23 mouse cellular contexts compared by ENCODE assay signal in genomic region chr5:21605936-21606335, GRCm38 (mm10). TPM values are rescaled to one million over a fixed set of nuclear protein-coding genes. Genes with fewer than 3 reads are reported as not detected.
DNase-seq lines count a peak whose midpoint lies in the region; ATAC-seq and TF ChIP-seq lines count a peak whose summit lies in the region.
"Had no signal": no experiment of that assay in that cellular context is flagged by ENCODE, and none has a peak within 500 bp of the region (broad histone marks: within the 10 kb centered on the region; RNA-seq: fewer than 3 reads in every experiment).

No protein-coding gene starts in this region.

- TF ChIP-seq POLR2A in kidney, adult 2 months (IDR thresholded peaks at IDR 0.05; ENCODE audit: low read depth, low read length) = no peak

- no peak overlapping the region for H3K27ac ChIP-seq in kidney, adult 2 months (ENCODE audit: insufficient read depth, low read depth, low read length)
- H3K27ac ChIP-seq in kidney, embryonic 15.5 days = no peak overlapping the region
- no peak overlapping the region for H3K27ac ChIP-seq in hindbrain, embryonic 13.5 days
- H3K27ac ChIP-seq in neural tube, embryonic 15.5 days (replicated peaks) = no peak overlapping the region
- H3K27ac ChIP-seq: embryonic facial prominence, embryonic 13.5 days; forebrain, embryonic 12.5 days; hindbrain, embryonic 10.5 days; hindbrain, embryonic 15.5 days had no signal

- no peak overlapping the region for H3K4me3 ChIP-seq in kidney, adult 2 months (ENCODE audit: insufficient read depth, low read depth, low read length)
- H3K4me3 ChIP-seq in kidney, embryonic 15.5 days (replicated peaks) = no peak overlapping the region
- H3K4me3 ChIP-seq in hindbrain, embryonic 13.5 days = no peak overlapping the region
- no peak overlapping the region for H3K4me3 ChIP-seq in neural tube, embryonic 15.5 days (replicated peaks)
- H3K4me3 ChIP-seq: embryonic facial prominence, embryonic 13.5 days; forebrain, embryonic 12.5 days; heart, embryonic 12.5 days; hindbrain, embryonic 10.5 days; hindbrain, embryonic 15.5 days had no signal

- no peak for ATAC-seq in kidney, embryonic 15.5 days (replicated peaks; ENCODE audit: low FRiP score)
- no peak for ATAC-seq in hindbrain, embryonic 13.5 days (ENCODE audit: low FRiP score)
- ATAC-seq in neural tube, embryonic 15.5 days (ENCODE audit: low FRiP score) = no peak
- ATAC-seq: CD4-positive, CD25-positive, alpha-beta regulatory T cell, adult 4 months; forebrain, embryonic 16.5 days; intestine, embryonic 16.5 days had no signal

- H3K4me1 ChIP-seq in kidney, adult 2 months (ENCODE audit: control insufficient read depth, insufficient read depth, low read length) = no peaks in the 10 kb centered on the region
- H3K4me1 ChIP-seq in kidney, embryonic 15.5 days = 0 out of 2 replicates have a peak, but pooled peaks cover 6% of the 10 kb centered on the region
- no peaks in the 10 kb centered on the region for H3K4me1 ChIP-seq in hindbrain, embryonic 13.5 days (replicated peaks)
- no peaks in the 10 kb centered on the region for H3K4me1 ChIP-seq in neural tube, embryonic 15.5 days
- H3K4me1 ChIP-seq: forebrain, embryonic 12.5 days; heart, embryonic 12.5 days; hindbrain, embryonic 10.5 days; hindbrain, embryonic 15.5 days had no signal

- H3K4me2 ChIP-seq in kidney, embryonic 15.5 days = no peak overlapping the region
- H3K4me2 ChIP-seq in hindbrain, embryonic 13.5 days = no peak overlapping the region
- no peak overlapping the region for H3K4me2 ChIP-seq in neural tube, embryonic 15.5 days
- H3K4me2 ChIP-seq: embryonic facial prominence, embryonic 13.5 days; forebrain, embryonic 12.5 days; heart, embryonic 12.5 days; hindbrain, embryonic 15.5 days had no signal

- WGBS in kidney, adult 2 months = 50% methylated on average over 6 of the region's 6 CpGs
- WGBS in kidney, embryonic 15.5 days = 66% methylated on average over 6 of the region's 6 CpGs
- WGBS in hindbrain, embryonic 13.5 days = 79% methylated on average over 6 of the region's 6 CpGs
- 78% methylated on average over 6 of the region's 6 CpGs for WGBS in neural tube, embryonic 15.5 days

- H3K9me3 ChIP-seq in kidney, embryonic 15.5 days (replicated peaks) = no peaks in the 10 kb centered on the region
- H3K9me3 ChIP-seq in hindbrain, embryonic 13.5 days = no peaks in the 10 kb centered on the region
- H3K9me3 ChIP-seq in neural tube, embryonic 15.5 days (replicated peaks) = no peaks in the 10 kb centered on the region
- H3K9me3 ChIP-seq: embryonic facial prominence, embryonic 13.5 days; forebrain, embryonic 12.5 days; G1E; hindbrain, embryonic 10.5 days; hindbrain, embryonic 15.5 days had no signal

- no peaks in the 10 kb centered on the region for H3K27me3 ChIP-seq in kidney, adult 2 months (replicated peaks; ENCODE audit: control insufficient read depth, insufficient read depth, low read length)
- no peaks in the 10 kb centered on the region for H3K27me3 ChIP-seq in kidney, embryonic 15.5 days
- no peaks in the 10 kb centered on the region for H3K27me3 ChIP-seq in hindbrain, embryonic 13.5 days
- H3K27me3 ChIP-seq in neural tube, embryonic 15.5 days (replicated peaks) = no peaks in the 10 kb centered on the region
- H3K27me3 ChIP-seq: embryonic facial prominence, embryonic 13.5 days; forebrain, embryonic 12.5 days; heart, embryonic 12.5 days; hindbrain, embryonic 15.5 days had no signal

- no peaks in the 10 kb centered on the region for H3K36me3 ChIP-seq in kidney, adult 2 months (ENCODE audit: control insufficient read depth, insufficient read depth, low read length)
- H3K36me3 ChIP-seq in kidney, embryonic 15.5 days = no peaks in the 10 kb centered on the region
- H3K36me3 ChIP-seq in hindbrain, embryonic 13.5 days = no peaks in the 10 kb centered on the region
- H3K36me3 ChIP-seq in neural tube, embryonic 15.5 days = no peaks in the 10 kb centered on the region
- H3K36me3 ChIP-seq: embryonic facial prominence, embryonic 13.5 days; forebrain, embryonic 12.5 days; G1E; heart, embryonic 12.5 days; hindbrain, embryonic 10.5 days; hindbrain, embryonic 15.5 days had no signal

- TF ChIP-seq CTCF in kidney, adult 2 months (conservative IDR thresholded peaks at IDR 0.05; ENCODE audit: insufficient read depth, insufficient read length, low read depth, low read length) = no peak

- no peak overlapping the region for H3K9ac ChIP-seq in kidney, embryonic 15.5 days
- no peak overlapping the region for H3K9ac ChIP-seq in hindbrain, embryonic 13.5 days
- no peak overlapping the region for H3K9ac ChIP-seq in neural tube, embryonic 15.5 days (replicated peaks)
- H3K9ac ChIP-seq: embryonic facial prominence, embryonic 13.5 days; forebrain, embryonic 12.5 days; heart, embryonic 12.5 days; hindbrain, embryonic 15.5 days had no signal

- peak; percentile 51 for DNase-seq in kidney, adult 2 months
- peak; percentile 39 for DNase-seq in NIH3T3 (ENCODE audit: low read depth)
- DNase-seq in adrenal gland, adult 8-10 months = peak; percentile 23
- peak; percentile 34 to 39 for DNase-seq in adrenal gland, postnatal 36 days
- DNase-seq: B cell, adult 2 months; cerebellum, adult 18-20 months; cerebellum, adult 9-11 months; cerebellum, postnatal 36 days; gastrocnemius, postnatal 10 days had no signal

RNA-seq across cellular contexts. Expression of gene Fbxl13, which starts 39.5 kb away (rescaled TPM):
- 0.05 and 0.08 TPM in 2 replicates for polyA plus RNA-seq in kidney, adult 2 months (2012; rRNA removed)
- polyA plus RNA-seq in kidney, embryonic 15.5 days (2015; fragmentation: Nextera tagmentation; extraction: Ambion mirVana) = 0.22 and 0.42 TPM in 2 replicates
- total RNA-seq in adrenal gland, adult 8-10 months (2022) = under 1 TPM in 3 of 4 experiments, not detected in 1; 0.19 to 0.52 (median 0.21) TPM
- total RNA-seq in adrenal gland, postnatal 36 days (2021) = not detected
- polyA plus RNA-seq in hindbrain, embryonic 13.5 days (2015; fragmentation: Nextera tagmentation; extraction: Ambion mirVana) = 0.31 and 0.58 TPM in 2 replicates
- 0.08 and 0.13 TPM in 2 replicates for polyA plus RNA-seq in neural tube, embryonic 15.5 days (2015; fragmentation: Nextera tagmentation; extraction: Ambion mirVana)
- total RNA-seq: heart, adult 8-10 months; heart, postnatal 25 days had no signal
- polyA plus RNA-seq: CD4-positive, CD25-positive, alpha-beta regulatory T cell, adult 4 months; G1E had no signal

RNA-seq across cellular contexts. Expression of gene Armc10, which starts 39.7 kb away (rescaled TPM):
- 22.6 and 24.0 TPM in 2 replicates for polyA plus RNA-seq in kidney, adult 2 months (2012; rRNA removed)
- 50.8 and 52.5 TPM in 2 replicates for polyA plus RNA-seq in kidney, embryonic 15.5 days (2015; fragmentation: Nextera tagmentation; extraction: Ambion mirVana)
- 10 to 100 TPM; 21.3 to 23.2 (median 21.4) TPM for total RNA-seq in adrenal gland, adult 8-10 months (2022)
- 10 to 100 TPM; 11.4 to 28.0 TPM for total RNA-seq in adrenal gland, postnatal 36 days (2021)
- 63.1 and 68.4 TPM in 2 replicates for polyA plus RNA-seq in hindbrain, embryonic 13.5 days (2015; fragmentation: Nextera tagmentation; extraction: Ambion mirVana)
- 41.3 and 44.2 TPM in 2 replicates for polyA plus RNA-seq in neural tube, embryonic 15.5 days (2015; fragmentation: Nextera tagmentation; extraction: Ambion mirVana)
